Mouse (Mus musculus) testis, postnatal 14 days (tissue): ENCODE measurements around the gene Nhs.

Experiments
- DNase-seq: peaks from one replicate; pipeline ENCODE4 v3.0.0; 2021; ENCODE audit warnings: low spot score

Nhs gene

DNA sequence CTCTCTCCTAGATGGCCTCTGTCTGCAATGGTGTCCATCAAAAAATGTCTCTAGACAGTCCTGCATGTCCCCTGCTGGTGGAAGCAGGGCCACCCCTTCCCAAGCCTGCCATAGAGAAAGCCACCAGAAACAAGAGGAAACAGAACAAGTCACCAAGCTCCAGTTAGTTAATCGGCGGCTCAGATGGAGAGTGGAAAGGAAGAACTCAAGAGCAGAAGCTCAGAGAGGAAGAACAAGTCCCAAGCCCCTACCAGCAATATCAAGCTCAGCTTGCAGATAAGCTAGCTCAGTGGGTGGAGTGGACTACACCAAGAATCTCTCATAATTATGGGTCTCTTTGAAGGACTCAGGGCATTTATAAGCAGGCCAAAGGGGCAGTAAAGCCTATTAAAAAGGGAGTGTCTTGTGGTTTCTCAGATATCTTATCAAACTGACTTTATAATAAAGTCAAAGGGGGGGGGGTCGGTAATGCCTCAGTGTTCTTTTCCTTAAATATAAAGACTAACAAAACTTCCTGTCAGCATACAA, 139.4 kb downstream of the Nhs start:
- DNase-seq = no peak

DNA sequence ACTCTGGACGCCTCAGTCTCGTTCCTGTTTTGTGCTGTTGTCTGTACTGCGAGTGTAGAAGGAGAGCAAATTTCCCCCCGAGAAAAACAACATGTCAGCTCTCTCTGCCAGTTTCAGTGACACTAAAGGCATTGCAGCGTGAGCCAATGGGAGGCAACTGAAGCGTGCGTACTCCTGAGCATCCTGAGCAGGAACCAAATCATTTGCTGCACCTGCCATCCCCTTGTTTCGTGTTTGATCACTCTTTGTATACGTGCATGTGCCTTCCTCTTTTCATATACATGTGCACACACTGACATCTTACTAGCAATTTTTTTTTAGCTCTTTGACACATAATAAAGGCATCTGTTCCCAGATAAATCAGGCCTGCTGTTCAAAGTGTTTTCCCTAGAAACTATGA, 142.1 kb downstream of the Nhs start:
- no peak for DNase-seq

DNA sequence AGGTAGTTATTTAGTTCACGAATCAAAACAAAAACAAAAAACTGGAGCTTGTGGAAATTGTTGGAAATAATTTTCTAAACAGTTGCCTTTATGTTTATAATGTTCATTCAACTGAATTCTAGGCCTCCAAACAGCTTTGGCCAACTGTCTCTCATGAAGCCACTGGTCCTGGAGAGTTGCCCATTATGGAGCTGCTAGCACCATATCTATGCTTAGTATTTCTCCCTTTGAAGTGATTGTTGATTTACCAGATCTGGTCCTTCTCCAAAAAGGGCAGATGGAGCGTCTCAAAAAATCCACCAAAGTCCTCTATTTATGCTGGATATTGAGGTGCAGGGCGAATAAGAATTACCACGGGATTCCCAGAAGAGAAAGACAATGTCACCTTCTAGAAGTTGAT, 147.0 kb downstream of the Nhs start:
- no peak for DNase-seq

- no peak for DNase-seq
Measured at GRCm38 (mm10) chrX:162009876-162010275, 149.7 kb downstream of the Nhs start.

DNA sequence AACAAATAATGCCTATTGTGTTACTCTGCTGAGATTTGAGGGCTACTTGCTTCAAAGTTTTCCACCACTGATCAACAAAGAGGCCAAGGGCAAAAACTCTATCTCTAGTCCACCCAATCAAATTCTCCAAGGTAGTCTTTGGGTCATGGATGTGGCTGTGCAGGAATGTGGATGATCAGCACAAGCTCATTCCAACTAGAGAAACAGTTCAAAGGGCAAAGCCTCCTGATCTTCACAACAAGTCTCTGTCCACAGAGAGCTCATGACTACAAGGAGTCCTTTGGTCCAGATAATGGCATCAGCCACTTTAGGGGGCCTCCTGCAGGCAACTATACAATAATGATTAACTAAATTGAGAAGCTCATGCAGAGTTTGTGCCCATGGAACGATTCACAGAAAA, 155.7 kb downstream of the Nhs start:
- DNase-seq = no peak

DNA sequence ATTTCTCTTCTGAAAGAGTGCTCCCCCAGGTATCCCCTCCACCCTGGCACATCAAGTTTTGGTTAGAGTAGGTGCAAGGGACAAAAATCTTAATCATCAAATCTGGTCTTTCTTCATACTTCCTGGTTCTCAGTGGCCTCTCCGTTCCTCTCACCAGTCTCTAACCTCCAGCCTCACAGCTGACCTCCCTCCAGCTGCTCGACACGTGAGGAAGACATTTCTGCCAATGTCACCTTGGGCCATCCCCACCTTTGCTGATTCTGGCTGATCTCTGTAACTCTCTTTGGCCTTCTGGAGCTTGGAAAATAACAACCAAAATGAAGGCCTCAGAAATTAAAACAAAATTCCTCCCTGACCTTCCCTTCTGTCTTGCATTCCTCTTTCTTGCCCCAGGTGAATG, 160.7 kb downstream of the Nhs start:
- no peak for DNase-seq

DNA sequence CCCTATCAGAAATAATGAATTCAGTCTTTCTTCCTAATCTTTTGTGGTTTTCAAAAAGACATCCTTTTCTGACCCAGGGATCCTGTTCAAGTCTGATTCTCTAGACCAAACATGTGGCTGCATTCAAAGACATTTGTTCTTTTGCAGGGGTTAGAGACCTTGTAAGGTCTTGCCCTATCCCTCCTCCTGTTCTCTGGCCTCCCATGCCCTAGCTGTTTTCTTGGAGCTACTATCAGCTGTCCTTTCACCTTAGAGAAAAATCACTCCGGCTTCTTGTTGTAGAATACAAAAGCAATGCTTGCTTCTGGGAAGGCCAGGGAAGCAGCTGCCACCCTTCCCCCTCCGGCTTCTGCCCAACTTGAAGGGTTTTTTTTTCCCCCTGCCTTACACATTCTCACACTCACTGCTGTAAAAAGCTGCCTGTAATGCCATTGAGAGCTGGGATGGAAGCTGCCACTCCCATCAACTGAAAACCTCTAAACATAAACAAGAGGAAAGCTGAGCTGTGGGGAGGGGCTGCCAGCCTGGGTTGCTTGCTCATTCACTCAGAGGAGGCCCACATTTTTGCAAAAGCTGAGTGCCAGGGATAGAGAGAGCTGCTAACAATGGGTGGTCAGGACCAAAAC, 162.2 kb downstream of the Nhs start:
- no peak for DNase-seq

GRCm38 (mm10) chrX:161990171-161990570, 169.4 kb downstream of the Nhs start:
- no peak for DNase-seq

GRCm38 (mm10) chrX:161984961-161985360, 174.6 kb downstream of the Nhs start:
- no peak for DNase-seq

GRCm38 (mm10) chrX:161981399-161981798, 178.1 kb downstream of the Nhs start:
- no peak for DNase-seq

GRCm38 (mm10) chrX:161979946-161980345, 179.6 kb downstream of the Nhs start:
- DNase-seq = no peak

GRCm38 (mm10) chrX:161977236-161977841, 182.2 kb downstream of the Nhs start:
- DNase-seq = no peak

DNA sequence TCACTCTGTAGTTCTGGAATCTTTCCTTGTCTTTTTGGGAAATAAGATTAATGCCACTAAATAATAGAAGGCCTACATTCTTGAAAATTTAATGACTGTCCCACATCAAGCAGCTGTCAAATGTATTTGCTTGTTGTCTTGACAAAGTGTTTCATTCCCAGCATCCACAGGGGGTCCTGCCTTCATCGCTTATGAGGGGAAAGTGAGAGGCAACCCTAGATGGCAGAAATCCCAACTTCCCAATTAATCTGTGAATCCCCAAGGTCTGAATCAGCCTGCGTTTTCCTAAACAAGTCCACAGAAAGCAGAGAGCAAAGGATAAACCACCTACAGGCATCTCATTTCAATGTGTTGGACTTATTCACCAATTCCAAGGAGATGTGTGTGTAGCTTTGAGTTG, 183.2 kb downstream of the Nhs start:
- no peak for DNase-seq

- no peak for DNase-seq
Measured at GRCm38 (mm10) chrX:161973572-161973971, 186.0 kb downstream of the Nhs start.

- DNase-seq = no peak
Measured at GRCm38 (mm10) chrX:161972723-161973122, 186.8 kb downstream of the Nhs start.

GRCm38 (mm10) chrX:161971961-161972502, 187.5 kb downstream of the Nhs start:
- DNase-seq = no peak

DNA sequence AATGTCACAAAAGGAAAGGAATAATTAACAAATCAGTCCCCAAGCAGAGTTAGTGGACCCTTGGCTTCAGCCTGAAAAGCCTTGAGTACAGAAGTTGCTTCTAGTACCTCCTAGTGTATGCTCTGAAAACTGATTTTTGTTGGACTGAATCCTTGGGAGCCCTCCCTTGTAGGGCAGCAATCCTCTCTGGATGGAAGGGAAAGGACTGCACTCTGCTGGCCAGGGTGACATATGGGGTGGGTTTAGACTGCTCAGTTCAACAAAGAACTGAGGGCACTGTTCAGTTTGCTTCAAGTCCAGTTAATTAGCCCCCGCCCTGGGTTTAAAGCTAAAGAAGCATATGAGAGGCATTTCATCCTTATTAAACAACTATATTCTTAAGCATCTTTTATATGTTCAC, 188.4 kb downstream of the Nhs start:
- DNase-seq = no peak

DNA sequence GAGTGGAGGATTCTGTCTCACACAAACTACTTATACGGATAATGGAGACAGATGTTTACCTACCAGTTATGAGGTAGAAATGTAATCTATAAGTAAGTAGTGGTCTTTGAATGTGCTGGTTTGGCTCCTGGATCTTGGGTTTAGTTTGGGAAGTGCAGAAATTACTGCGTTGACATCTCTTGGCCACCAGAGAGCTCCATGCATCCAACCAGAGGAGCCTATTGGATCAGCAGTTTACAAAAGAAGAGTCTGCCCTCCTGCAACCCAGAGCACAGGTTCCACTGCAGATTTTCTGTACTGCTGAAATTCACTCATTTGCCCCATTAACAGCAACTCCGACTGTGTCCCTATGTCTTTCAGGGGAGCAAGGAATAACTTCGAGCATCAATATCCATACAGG, 191.8 kb downstream of the Nhs start:
- no peak for DNase-seq

GRCm38 (mm10) chrX:161963372-161963771, 196.2 kb downstream of the Nhs start:
- no peak for DNase-seq

- no peak for DNase-seq
Measured at GRCm38 (mm10) chrX:161962855-161963254, 196.7 kb downstream of the Nhs start.

GRCm38 (mm10) chrX:161961756-161962155, 197.8 kb downstream of the Nhs start:
- peak; percentile 7 for DNase-seq

GRCm38 (mm10) chrX:161961176-161961575, 198.4 kb downstream of the Nhs start:
- DNase-seq = peak; percentile 12

DNA sequence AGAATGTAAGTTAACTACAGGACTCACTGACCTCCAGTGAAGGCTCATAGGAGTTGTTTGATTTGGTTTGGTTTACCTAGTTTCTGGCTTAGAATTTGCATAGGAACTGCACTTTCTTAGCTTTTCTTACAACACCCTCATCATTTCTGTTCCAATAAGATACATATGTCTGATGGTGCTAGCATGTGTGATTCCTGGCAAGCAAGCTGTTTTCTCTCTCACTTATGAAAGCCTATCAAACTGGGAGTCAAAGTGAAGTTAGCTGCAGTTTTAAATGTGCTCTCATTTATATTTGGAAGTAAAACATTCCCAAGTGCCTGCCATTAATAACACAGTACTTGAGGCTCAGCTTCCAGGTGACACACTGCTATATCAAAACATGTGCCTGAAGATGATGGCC, 207.2 kb downstream of the Nhs start:
- DNase-seq = no peak
